Mouse (Mus musculus) midbrain, embryonic 14.5 days (tissue): ENCODE results near the gene Cdca5. TPM values are rescaled to one million over a fixed set of nuclear protein-coding genes. Genes with fewer than 3 reads are reported as not detected.

ENCODE experiments used
- ATAC-seq: fragments of 200-750 bp; cut with Nextera tagmentation; 2 replicates; pipeline ENCODE4 v1.8.0; 2017; ENCODE audit warnings: moderate number of reproducible peaks, moderate library complexity; ENCODE audit not compliant: low FRiP score, low TSS enrichment
- DNase-seq: peaks from one replicate; pipeline ENCODE4 v3.0.0-alpha.2; 2015
- H3K27ac ChIP-seq: fragments of 300-500 bp; sonication (generic); replicated peaks from 2 replicates; pipeline ENCODE4 v1.5.1; 2014; ENCODE audit warnings: mild to moderate bottlenecking, low read depth, low read length, moderate library complexity
- H3K27me3 ChIP-seq: fragments of 300-500 bp; sonication (generic); 2 replicates; pipeline ENCODE4 v1.6.1; 2014; ENCODE audit warnings: low read length, control low read depth, mixed read lengths; ENCODE audit not compliant: control insufficient read depth, insufficient read depth
- H3K36me3 ChIP-seq: fragments of 300-500 bp; sonication (generic); 2 replicates; pipeline ENCODE4 v1.6.1; 2014; ENCODE audit warnings: low read length, control low read depth; ENCODE audit not compliant: control insufficient read depth, insufficient read depth
- H3K4me1 ChIP-seq: fragments of 300-500 bp; sonication (generic); 2 replicates; pipeline ENCODE4 v1.6.1; 2014; ENCODE audit warnings: mild to moderate bottlenecking, antibody characterized with exemption, low read length, control low read depth; ENCODE audit not compliant: control insufficient read depth, insufficient read depth
- H3K4me2 ChIP-seq: fragments of 300-500 bp; sonication (generic); 2 replicates; pipeline ENCODE4 v1.6.1; 2014; ENCODE audit warnings: mild to moderate bottlenecking, low read length, moderate library complexity
- H3K4me3 ChIP-seq: fragments of 300-500 bp; sonication (generic); replicated peaks from 2 replicates; pipeline ENCODE4 v1.5.1; 2014; ENCODE audit warnings: low read depth, low read length
- H3K9ac ChIP-seq: fragments of 300-500 bp; sonication (generic); replicated peaks from 2 replicates; pipeline ENCODE4 v1.6.1; 2014; ENCODE audit warnings: mild to moderate bottlenecking, low read length, moderate library complexity
- H3K9me3 ChIP-seq: fragments of 300-500 bp; sonication (generic); 2 replicates; pipeline ENCODE4 v1.6.1; 2016; ENCODE audit warnings: low read length, control low read depth, mixed read lengths; ENCODE audit not compliant: control insufficient read depth
- WGBS: fragments of 180-500 bp; shearing (Covaris S2); extraction: QIAGEN DNeasy Blood & Tissue Kit; methylation state at CpG from one replicate; pipeline ENCODE4 v1.1.7; 2014; 5-methylcytosine and 5-hydroxymethylcytosine counted together
- polyA plus RNA-seq: library from polyadenylated mRNA; unstranded; fragments of >200 nt; fragmentation: Nextera tagmentation; extraction: Ambion mirVana; gene quantifications from 2 replicates; pipeline ENCODE4 v1.2.1, GENCODE M21; 2014

Cdca5 gene
- polyA plus RNA-seq, 1 experiment from 2014 or later: 8.6 TPM

- peak overlapping the region; percentile 81 for H3K4me3 ChIP-seq
- DNase-seq (no peak), ATAC-seq (no peak)
- H3K4me2 ChIP-seq: peak overlapping the region; percentile 87
- H3K27ac ChIP-seq: no peak overlapping the region
- H3K36me3 ChIP-seq: peaks cover 30% of the 10 kb centered on the region
- peak overlapping the region; percentile 79 for H3K9ac ChIP-seq
- WGBS: 33% methylated on average over 5 of the region's 5 CpGs
- no peaks in the 10 kb centered on the region for H3K9me3 ChIP-seq
- H3K27me3 ChIP-seq: no peaks in the 10 kb centered on the region
- H3K4me1 ChIP-seq: peaks cover 25% of the 10 kb centered on the region
Observed at GRCm38 (mm10) chr19:6058513-6058912, 26.3 kb upstream of the Cdca5 start.

GRCm38 (mm10) chr19:6058966-6059365, 25.8 kb upstream of the Cdca5 start:
- Histone ChIP-seq H3K9me3 (no peaks in the 10 kb centered on the region), H3K9ac (no peak overlapping the region), H3K4me1 (peaks cover 25% of the 10 kb centered on the region), H3K4me3 (peak overlapping the region; percentile 81), H3K27me3 (no peaks in the 10 kb centered on the region), H3K36me3 (peaks cover 25% of the 10 kb centered on the region), H3K4me2 (peak overlapping the region; percentile 87), H3K27ac (no peak overlapping the region)
- WGBS: 89% methylated on average over 5 of the region's 5 CpGs
- no peak for ATAC-seq
- no peak for DNase-seq

GRCm38 (mm10) chr19:6061021-6061533, 23.7 kb upstream of the Cdca5 start, which contains the start of gene Znhit2:
Gene Znhit2, plus strand, starts transcription at chr19:6061192.
- Histone ChIP-seq H3K36me3 (peaks cover 7% of the 10 kb centered on the region), H3K4me1 (peaks cover 27% of the 10 kb centered on the region), H3K27me3 (no peaks in the 10 kb centered on the region), H3K9me3 (no peaks in the 10 kb centered on the region), H3K4me2 (peak within 1 kb of the TSS; percentile 100), H3K27ac (peak within 1 kb of the TSS; percentile 89), H3K9ac (peak within 1 kb of the TSS; percentile 91), H3K4me3 (peak within 1 kb of the TSS; percentile 77)
- ATAC-seq (peak; percentile 35), DNase-seq (peak; percentile 95)
- WGBS: under 1% methylated on average over 58 of the region's 58 CpGs

GRCm38 (mm10) chr19:6061641-6062302, 23.0 kb upstream of the Cdca5 start:
- Histone ChIP-seq H3K27me3 (no peaks in the 10 kb centered on the region), H3K9ac (peak overlapping the region; percentile 91), H3K4me1 (peaks cover 31% of the 10 kb centered on the region), H3K4me2 (peak overlapping the region; percentile 100), H3K36me3 (peaks cover 7% of the 10 kb centered on the region), H3K27ac (peak overlapping the region; percentile 89), H3K4me3 (peak overlapping the region; percentile 77), H3K9me3 (no peaks in the 10 kb centered on the region)
- WGBS: 1% methylated on average over 44 of the region's 44 CpGs
- ATAC-seq: no peak
- peak; percentile 47 for DNase-seq

GRCm38 (mm10) chr19:6062418-6062817, 22.4 kb upstream of the Cdca5 start:
- 70% methylated on average over 5 of the region's 5 CpGs for WGBS

GRCm38 (mm10) chr19:6063081-6063480, 21.7 kb upstream of the Cdca5 start:
- H3K27me3 ChIP-seq: no peaks in the 10 kb centered on the region

More at GRCm38 (mm10) chr19:6062418-6062817, 22.4 kb upstream of the Cdca5 start:
- H3K9me3 ChIP-seq: no peaks in the 10 kb centered on the region
- H3K4me3 ChIP-seq: peak overlapping the region; percentile 77
- no peaks in the 10 kb centered on the region for H3K27me3 ChIP-seq
- H3K4me1 ChIP-seq: peaks cover 31% of the 10 kb centered on the region
- peak overlapping the region; percentile 91; the same call in 1 of the 2 replicates for H3K9ac ChIP-seq
- H3K36me3 ChIP-seq: peaks cover 7% of the 10 kb centered on the region
- H3K27ac ChIP-seq: peak overlapping the region; percentile 89; the same call in 1 of the 2 replicates
- ATAC-seq: no peak
- peak overlapping the region; percentile 100 for H3K4me2 ChIP-seq
- DNase-seq: no peak

GRCm38 (mm10) chr19:6066571-6066970, 18.2 kb upstream of the Cdca5 start:
- no peaks in the 10 kb centered on the region for H3K27me3 ChIP-seq
- peak; percentile 31 for DNase-seq
- H3K4me1 ChIP-seq: peaks cover 30% of the 10 kb centered on the region
- H3K4me3 ChIP-seq: peak overlapping the region; percentile 58
- H3K9me3 ChIP-seq: no peaks in the 10 kb centered on the region
- peak overlapping the region; percentile 90 for H3K27ac ChIP-seq
- H3K9ac ChIP-seq: peak overlapping the region; percentile 70
- no peak for ATAC-seq
- WGBS: 34% methylated on average over 5 of the region's 5 CpGs
- H3K4me2 ChIP-seq: peak overlapping the region; percentile 94
- peaks cover 30% of the 10 kb centered on the region for H3K36me3 ChIP-seq

More at GRCm38 (mm10) chr19:6063081-6063480, 21.7 kb upstream of the Cdca5 start:
- DNase-seq (no peak), ATAC-seq (no peak)
- Histone ChIP-seq H3K9ac (no peak overlapping the region), H3K9me3 (no peaks in the 10 kb centered on the region), H3K27ac (no peak overlapping the region), H3K4me3 (no peak overlapping the region), H3K36me3 (peaks cover 7% of the 10 kb centered on the region), H3K4me2 (peak overlapping the region; percentile 100; the same call in 1 of the 2 replicates), H3K4me1 (peaks cover 32% of the 10 kb centered on the region)
- 96% methylated on average over 6 of the region's 6 CpGs for WGBS

- H3K27me3 ChIP-seq: no peaks in the 10 kb centered on the region
- DNase-seq: peak; percentile 93
- H3K4me1 ChIP-seq: peaks cover 26% of the 10 kb centered on the region
- WGBS: under 1% methylated on average over 30 of the region's 30 CpGs
- H3K4me3 ChIP-seq: peak overlapping the region; percentile 58
- peak overlapping the region; percentile 94 for H3K4me2 ChIP-seq
- peak overlapping the region; percentile 70 for H3K9ac ChIP-seq
- peaks cover 31% of the 10 kb centered on the region for H3K36me3 ChIP-seq
- H3K9me3 ChIP-seq: no peaks in the 10 kb centered on the region
- ATAC-seq: peak; percentile 67
- H3K27ac ChIP-seq: peak overlapping the region; percentile 90
Observed at GRCm38 (mm10) chr19:6067011-6067723, 17.6 kb upstream of the Cdca5 start.
